Comparison of ENCODE assay signal across 27 mouse cellular contexts in the genomic region with DNA sequence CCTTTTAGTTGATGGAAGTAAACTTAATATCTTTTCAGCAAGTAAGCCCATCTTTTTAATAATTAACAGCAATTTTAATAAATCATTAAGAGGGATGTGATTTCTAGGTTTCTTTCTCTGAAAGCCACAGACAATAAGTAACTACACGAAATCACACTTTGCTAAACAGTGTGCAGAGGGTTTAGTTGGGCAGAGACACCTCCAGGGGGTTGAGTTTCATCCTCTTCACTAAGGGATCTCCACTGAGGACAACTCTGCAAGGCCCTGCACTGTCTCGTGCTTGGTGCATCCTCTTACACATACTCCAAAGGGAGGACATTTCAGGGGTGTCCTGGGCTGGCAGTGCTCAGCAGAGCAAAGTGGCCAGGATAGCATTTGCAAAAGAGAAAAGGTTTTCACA.
DNase-seq lines count a peak whose midpoint lies in the region; ATAC-seq and TF ChIP-seq lines count a peak whose summit lies in the region.
"Had no signal": no experiment of that assay in that cellular context is flagged by ENCODE, and none has a peak within 500 bp of the region (broad histone marks: within the 10 kb centered on the region; RNA-seq: fewer than 3 reads in every experiment).

No protein-coding gene starts in this region.

- H3K4me1 ChIP-seq in kidney, adult 2 months (ENCODE audit: control insufficient read depth, insufficient read depth, low read length), result peaks cover 6% of the 10 kb centered on the region; the same call in 1 of the 2 replicates
- H3K4me1 ChIP-seq in kidney, embryonic 14.5 days (ENCODE audit: control insufficient read depth, insufficient read depth, low read length), result no peaks in the 10 kb centered on the region
- no peaks in the 10 kb centered on the region for H3K4me1 ChIP-seq in kidney, embryonic 16.5 days (ENCODE audit: insufficient read depth, low read length)
- H3K4me1 ChIP-seq in midbrain, embryonic 12.5 days, result no peaks in the 10 kb centered on the region
- no peaks in the 10 kb centered on the region for H3K4me1 ChIP-seq in midbrain, embryonic 15.5 days
- H3K4me1 ChIP-seq: embryonic facial prominence, embryonic 10.5 days; embryonic facial prominence, embryonic 13.5 days; forebrain, embryonic 12.5 days; forebrain, embryonic 15.5 days; hindbrain, embryonic 10.5 days; hindbrain, embryonic 13.5 days had no signal

- intact Hi-C loops in heart, postnatal 14 days (cut with DNase I), result no loop called here

- TF ChIP-seq POLR2A in kidney, adult 2 months (IDR thresholded peaks at IDR 0.05; ENCODE audit: low read depth, low read length), result no peak

- WGBS in kidney, adult 2 months, result 62% methylated on average over 2 of the region's 2 CpGs
- WGBS in kidney, embryonic 14.5 days, result 76% methylated on average over 2 of the region's 2 CpGs
- WGBS in kidney, embryonic 16.5 days, result 81% methylated on average over 2 of the region's 2 CpGs
- WGBS in midbrain, embryonic 12.5 days, result 89% methylated on average over 2 of the region's 2 CpGs
- 78% methylated on average over 2 of the region's 2 CpGs for WGBS in midbrain, embryonic 15.5 days

- DNase-seq in heart, adult 11 months, result peak; percentile 84
- no peak for DNase-seq in heart, postnatal 14 days
- peak; percentile 29 for DNase-seq in kidney, adult 2 months
- DNase-seq in kidney, adult 11 months, result no peak
- DNase-seq: adrenal gland, adult 8-10 months; adrenal gland, postnatal 25 days; cerebellum, adult 11-12 months; cerebellum, adult 8-10 months; cerebellum, postnatal 10 days; cerebellum, postnatal 36 days; embryo, embryonic 11 days; gastrocnemius, postnatal 25 days; heart, adult 2 months had no signal

- no peak overlapping the region for H3K27ac ChIP-seq in kidney, adult 2 months (ENCODE audit: insufficient read depth, low read depth, low read length)
- no peak overlapping the region for H3K27ac ChIP-seq in kidney, embryonic 14.5 days (ENCODE audit: low read depth, low read length)
- H3K27ac ChIP-seq in kidney, embryonic 16.5 days (ENCODE audit: low read length), result no peak overlapping the region
- no peak overlapping the region for H3K27ac ChIP-seq in midbrain, embryonic 12.5 days (replicated peaks)
- H3K27ac ChIP-seq in midbrain, embryonic 15.5 days, result no peak overlapping the region
- H3K27ac ChIP-seq: embryonic facial prominence, embryonic 10.5 days; embryonic facial prominence, embryonic 13.5 days; forebrain, embryonic 12.5 days; forebrain, embryonic 15.5 days; heart, adult 2 months; hindbrain, embryonic 10.5 days; hindbrain, embryonic 13.5 days had no signal

- ATAC-seq in kidney, embryonic 14.5 days (ENCODE audit: low FRiP score, low TSS enrichment), result no peak; the same call in 1 of the 2 replicates
- peak; percentile 84 for ATAC-seq in kidney, embryonic 16.5 days (ENCODE audit: low FRiP score, low TSS enrichment)
- ATAC-seq in midbrain, embryonic 12.5 days (ENCODE audit: low FRiP score, low read depth), result peak; percentile 47; the same call in 1 of the 2 replicates
- no peak for ATAC-seq in midbrain, embryonic 15.5 days (replicated peaks)
- ATAC-seq: activated CD4-positive, CD25-positive, alpha-beta regulatory T cell, adult 4 months; forebrain, embryonic 15.5 days; hindbrain, embryonic 16.5 days had no signal

- no peak for TF ChIP-seq CTCF in kidney, adult 2 months (conservative IDR thresholded peaks at IDR 0.05; ENCODE audit: insufficient read depth, insufficient read length, low read depth, low read length)

- no peaks in the 10 kb centered on the region for H3K36me3 ChIP-seq in kidney, adult 2 months (ENCODE audit: control insufficient read depth, insufficient read depth, low read length)
- no peaks in the 10 kb centered on the region for H3K36me3 ChIP-seq in kidney, embryonic 14.5 days (ENCODE audit: control insufficient read depth, insufficient read depth, low read length)
- H3K36me3 ChIP-seq in kidney, embryonic 16.5 days (ENCODE audit: insufficient read depth, low read length), result no peaks in the 10 kb centered on the region
- H3K36me3 ChIP-seq in midbrain, embryonic 12.5 days, result no peaks in the 10 kb centered on the region
- H3K36me3 ChIP-seq in midbrain, embryonic 15.5 days (replicated peaks), result no peaks in the 10 kb centered on the region
- H3K36me3 ChIP-seq: embryonic facial prominence, embryonic 10.5 days; embryonic facial prominence, embryonic 13.5 days; forebrain, embryonic 12.5 days; forebrain, embryonic 15.5 days; heart, embryonic 10.5 days; hindbrain, embryonic 10.5 days; hindbrain, embryonic 13.5 days had no signal

- H3K9me3 ChIP-seq in kidney, embryonic 14.5 days (ENCODE audit: control insufficient read depth, low read length), result no peaks in the 10 kb centered on the region
- no peaks in the 10 kb centered on the region for H3K9me3 ChIP-seq in kidney, embryonic 16.5 days (ENCODE audit: low read length)
- H3K9me3 ChIP-seq in midbrain, embryonic 12.5 days, result no peaks in the 10 kb centered on the region
- H3K9me3 ChIP-seq in midbrain, embryonic 15.5 days, result no peaks in the 10 kb centered on the region
- H3K9me3 ChIP-seq: embryonic facial prominence, embryonic 10.5 days; embryonic facial prominence, embryonic 13.5 days; forebrain, embryonic 12.5 days; forebrain, embryonic 15.5 days; heart, embryonic 10.5 days; hindbrain, embryonic 10.5 days; hindbrain, embryonic 13.5 days had no signal

- H3K4me3 ChIP-seq in kidney, adult 2 months (ENCODE audit: insufficient read depth, low read depth, low read length), result no peak overlapping the region
- no peak overlapping the region for H3K4me3 ChIP-seq in kidney, embryonic 14.5 days (ENCODE audit: low read length)
- no peak overlapping the region for H3K4me3 ChIP-seq in kidney, embryonic 16.5 days (ENCODE audit: low read length)
- no peak overlapping the region for H3K4me3 ChIP-seq in midbrain, embryonic 12.5 days
- no peak overlapping the region for H3K4me3 ChIP-seq in midbrain, embryonic 15.5 days
- H3K4me3 ChIP-seq: embryonic facial prominence, embryonic 10.5 days; embryonic facial prominence, embryonic 13.5 days; erythroblast, embryonic 14.5 days; forebrain, embryonic 12.5 days; forebrain, embryonic 15.5 days; heart, adult 2 months; heart, embryonic 10.5 days; hindbrain, embryonic 10.5 days; hindbrain, embryonic 13.5 days had no signal

- no peak overlapping the region for H3K4me2 ChIP-seq in kidney, embryonic 14.5 days (replicated peaks; ENCODE audit: low read depth, low read length)
- H3K4me2 ChIP-seq in kidney, embryonic 16.5 days (replicated peaks; ENCODE audit: low read depth, low read length), result no peak overlapping the region
- no peak overlapping the region for H3K4me2 ChIP-seq in midbrain, embryonic 12.5 days (replicated peaks)
- H3K4me2 ChIP-seq in midbrain, embryonic 15.5 days, result no peak overlapping the region
- H3K4me2 ChIP-seq: embryonic facial prominence, embryonic 13.5 days; forebrain, embryonic 12.5 days; forebrain, embryonic 15.5 days; hindbrain, embryonic 13.5 days had no signal

- H3K27me3 ChIP-seq in kidney, adult 2 months (replicated peaks; ENCODE audit: control insufficient read depth, insufficient read depth, low read length), result no peaks in the 10 kb centered on the region
- no peaks in the 10 kb centered on the region for H3K27me3 ChIP-seq in kidney, embryonic 14.5 days (ENCODE audit: control insufficient read depth, insufficient read depth, low read length)
- no peaks in the 10 kb centered on the region for H3K27me3 ChIP-seq in kidney, embryonic 16.5 days (ENCODE audit: insufficient read depth, low read length)
- no peaks in the 10 kb centered on the region for H3K27me3 ChIP-seq in midbrain, embryonic 12.5 days
- no peaks in the 10 kb centered on the region for H3K27me3 ChIP-seq in midbrain, embryonic 15.5 days (replicated peaks)
- H3K27me3 ChIP-seq: embryonic facial prominence, embryonic 13.5 days; forebrain, embryonic 12.5 days; forebrain, embryonic 15.5 days; hindbrain, embryonic 13.5 days had no signal

- no peak overlapping the region for H3K9ac ChIP-seq in kidney, embryonic 14.5 days (ENCODE audit: low read depth, low read length)
- H3K9ac ChIP-seq in kidney, embryonic 16.5 days (replicated peaks; ENCODE audit: low read length), result no peak overlapping the region
- H3K9ac ChIP-seq in midbrain, embryonic 12.5 days (replicated peaks), result no peak overlapping the region
- H3K9ac ChIP-seq in midbrain, embryonic 15.5 days, result no peak overlapping the region
- H3K9ac ChIP-seq: embryonic facial prominence, embryonic 13.5 days; forebrain, embryonic 12.5 days; forebrain, embryonic 15.5 days; hindbrain, embryonic 13.5 days had no signal

Comparison
In these comparisons a context has a peak if more than half of its experiments do, and no peak if none do; other contexts are left out.
1. DNase-seq: peak in heart, adult 11 months (single experiment) and kidney, adult 2 months (single experiment); none in heart, postnatal 14 days (0 of 2) and kidney, adult 11 months (single experiment).
2. ATAC-seq: peak in kidney, embryonic 16.5 days (single experiment) and midbrain, embryonic 12.5 days (single experiment); none in kidney, embryonic 14.5 days (single experiment) and midbrain, embryonic 15.5 days (single experiment).